In genomic region chr12:111741338-111741737, GRCm38 (mm10) we compare ENCODE assay signal across 1 mouse cellular context.
TF ChIP-seq lines count a peak whose summit lies in the region.

No protein-coding gene starts in this region.

TF ChIP-seq in CH12.LX, 34 proteins besides CTCF, POLR2A, EP300 and RAD21 (continued from another document):
- no peak for TF ChIP-seq HCFC1 (IDR thresholded peaks at IDR 0.05; ENCODE audit: low read depth, low read length)
- 0 out of 2 replicates have a peak, but pooled peaks have one; percentile 25 for TF ChIP-seq NRF1 (IDR thresholded peaks at IDR 0.05; ENCODE audit: low read depth, low read length)
- TF ChIP-seq MAFK (IDR thresholded peaks at IDR 0.05; ENCODE audit: insufficient replicate concordance, low read length), result 0 out of 2 replicates have a peak, but pooled peaks have one; percentile 24
- no peak for TF ChIP-seq PAX5 (IDR thresholded peaks at IDR 0.05; ENCODE audit: low read length)
- no peak for TF ChIP-seq SMC3 (IDR thresholded peaks at IDR 0.05; ENCODE audit: low read depth, low read length)
- peak; percentile 39; the same call in 1 of the 2 replicates for TF ChIP-seq IRF4 (IDR thresholded peaks at IDR 0.05; ENCODE audit: low read depth, low read length)
- TF ChIP-seq NELFE (IDR thresholded peaks at IDR 0.05; ENCODE audit: low read depth, low read length), result no peak
- no peak for TF ChIP-seq JUN (IDR thresholded peaks at IDR 0.05; ENCODE audit: insufficient read depth, low read depth, low read length)
- TF ChIP-seq ELF1 (IDR thresholded peaks at IDR 0.05; ENCODE audit: low read depth, low read length), result 0 out of 2 replicates have a peak, but pooled peaks have one; percentile 38
- TF ChIP-seq GABPA (IDR thresholded peaks at IDR 0.05; ENCODE audit: insufficient replicate concordance, low read depth, low read length), result no peak
- no peak for TF ChIP-seq MYC (IDR thresholded peaks at IDR 0.05; ENCODE audit: low read depth, low read length)
- no peak for TF ChIP-seq MAZ (IDR thresholded peaks at IDR 0.05; ENCODE audit: low read depth, low read length)
- no peak for TF ChIP-seq KAT2A (IDR thresholded peaks at IDR 0.05; ENCODE audit: insufficient replicate concordance, low read length)
- no peak for TF ChIP-seq CHD2 (IDR thresholded peaks at IDR 0.05; ENCODE audit: low read length)
- TF ChIP-seq JUND (conservative IDR thresholded peaks at IDR 0.05; ENCODE audit: low read depth, low read length), result no peak
- TF ChIP-seq TCF12 (IDR thresholded peaks at IDR 0.05; ENCODE audit: low read depth, low read length), result peak; percentile 81
- TF ChIP-seq E2F4 (IDR thresholded peaks at IDR 0.05; ENCODE audit: insufficient replicate concordance, low read depth, low read length), result no peak
- no peak for TF ChIP-seq ZMIZ1 (IDR thresholded peaks at IDR 0.05; ENCODE audit: low read depth, low read length)
- no peak for TF ChIP-seq USF1 (IDR thresholded peaks at IDR 0.05; ENCODE audit: low read depth, low read length)
- peak; percentile 50; the same call in 1 of the 2 replicates for TF ChIP-seq MEF2A (IDR thresholded peaks at IDR 0.05; ENCODE audit: borderline replicate concordance, low read depth, low read length)
